Comparison of ENCODE assay signal across 7 mouse cellular contexts in the genomic region with DNA sequence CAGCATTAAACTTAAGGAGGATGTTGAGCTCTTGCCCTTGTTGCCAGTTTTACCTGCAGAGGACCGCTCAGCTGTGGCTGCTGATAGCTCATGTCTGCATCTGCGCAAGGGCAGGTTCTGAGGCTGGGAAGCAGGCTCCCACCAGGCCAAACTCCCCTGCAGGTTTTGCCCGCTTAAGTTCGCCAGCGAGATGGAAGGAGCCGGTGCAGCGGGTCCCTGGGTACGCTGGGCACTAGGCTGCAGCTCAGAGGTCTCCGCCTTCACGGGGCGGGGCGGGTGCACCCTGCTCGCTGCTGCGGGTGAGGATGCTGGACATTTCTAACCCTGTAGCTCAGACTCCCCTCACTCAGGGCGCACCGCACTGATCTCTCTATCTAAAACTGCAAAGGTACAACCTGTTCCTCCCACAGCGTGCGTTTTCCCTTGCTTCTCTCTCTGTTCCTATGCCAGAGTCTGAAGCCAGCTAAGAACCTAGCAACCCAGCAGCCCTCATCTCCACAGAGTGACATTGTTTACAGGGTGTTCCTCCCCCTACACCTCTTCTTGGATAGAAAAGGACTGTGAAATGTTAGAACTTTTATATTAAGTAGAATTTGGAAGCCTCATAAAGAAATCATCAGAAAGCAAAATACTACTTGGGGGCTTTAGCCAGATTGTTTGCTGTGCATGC. TPM values are rescaled to one million over a fixed set of nuclear protein-coding genes. Genes with fewer than 3 reads are reported as not detected.
DNase-seq lines count a peak whose midpoint lies in the region; ATAC-seq and TF ChIP-seq lines count a peak whose summit lies in the region.

A gene (minus strand): TSS at position 207 of the 670 bp plus-strand sequence.

- peaks cover 4% of the 10 kb centered on the region; the same call in 1 of the 2 replicates for H3K4me1 ChIP-seq in thymus, adult 2 months (replicated peaks; ENCODE audit: control insufficient read depth, insufficient read depth, low read length)
- H3K4me1 ChIP-seq in hindbrain, embryonic 16.5 days (ENCODE audit: control insufficient read depth, insufficient read depth, low read depth, low read length), result peaks cover 4% of the 10 kb centered on the region
- peaks cover 26% of the 10 kb centered on the region for H3K4me1 ChIP-seq in midbrain, embryonic 13.5 days (replicated peaks)

- DNase-seq in thymus, adult 2 months, result peak; percentile 6
- DNase-seq in thymus, postnatal 10 days (ENCODE audit: low spot score in 2 of 2), result no peak
- DNase-seq in embryo, embryonic 9.5 days (ENCODE audit: extremely low spot score), result peak; percentile 28
- DNase-seq in lung, adult 18-20 months, result no peak

- no peaks in the 10 kb centered on the region for H3K9me3 ChIP-seq in hindbrain, embryonic 16.5 days (ENCODE audit: control insufficient read depth, low read length)
- no peaks in the 10 kb centered on the region for H3K9me3 ChIP-seq in midbrain, embryonic 13.5 days

- WGBS in thymus, adult 2 months, result 19% methylated on average over 18 of the region's 18 CpGs
- WGBS in hindbrain, embryonic 16.5 days, result 5% methylated on average over 18 of the region's 18 CpGs
- WGBS in midbrain, embryonic 13.5 days, result 2% methylated on average over 18 of the region's 18 CpGs

- no peak within 1 kb of the TSS for H3K4me3 ChIP-seq in thymus, adult 2 months (ENCODE audit: control insufficient read depth, insufficient read depth, low read length)
- H3K4me3 ChIP-seq in hindbrain, embryonic 16.5 days (ENCODE audit: low read length), result peak within 1 kb of the TSS; percentile 36
- peak within 1 kb of the TSS; percentile 32 for H3K4me3 ChIP-seq in midbrain, embryonic 13.5 days (replicated peaks)

- peak within 1 kb of the TSS; percentile 63 for H3K4me2 ChIP-seq in hindbrain, embryonic 16.5 days (ENCODE audit: low read length)
- H3K4me2 ChIP-seq in midbrain, embryonic 13.5 days (replicated peaks), result peak within 1 kb of the TSS; percentile 65

- ATAC-seq in hindbrain, embryonic 16.5 days, result peak; percentile 56; the same call in 1 of the 2 replicates
- ATAC-seq in midbrain, embryonic 13.5 days, result peak; percentile 75
- no peak for ATAC-seq in CD4-positive, CD25-positive, alpha-beta regulatory T cell, adult 4 months

- H3K9ac ChIP-seq in hindbrain, embryonic 16.5 days (ENCODE audit: low read depth, low read length), result peak within 1 kb of the TSS; percentile 52
- H3K9ac ChIP-seq in midbrain, embryonic 13.5 days (replicated peaks), result peak within 1 kb of the TSS; percentile 61; the same call in 1 of the 2 replicates

- no peak for TF ChIP-seq POLR2A in thymus, adult 2 months (IDR thresholded peaks at IDR 0.05; ENCODE audit: control insufficient read depth, extremely low read depth, insufficient read depth, low read length, poor library complexity)

- no peak within 1 kb of the TSS for H3K27ac ChIP-seq in thymus, adult 2 months (ENCODE audit: control insufficient read depth, insufficient read depth, low read length)
- no peak within 1 kb of the TSS for H3K27ac ChIP-seq in hindbrain, embryonic 16.5 days (ENCODE audit: low read depth, low read length)
- no peak within 1 kb of the TSS for H3K27ac ChIP-seq in midbrain, embryonic 13.5 days

- no peak for TF ChIP-seq CTCF in thymus, adult 2 months (IDR thresholded peaks at IDR 0.05; ENCODE audit: borderline replicate concordance, control insufficient read depth, extremely low read depth, insufficient read depth, low read length, poor library complexity)

- H3K36me3 ChIP-seq in thymus, adult 2 months (ENCODE audit: control insufficient read depth, insufficient read depth, low read length), result no peaks in the 10 kb centered on the region
- no peaks in the 10 kb centered on the region for H3K36me3 ChIP-seq in hindbrain, embryonic 16.5 days (ENCODE audit: control insufficient read depth, insufficient read depth, low read length)
- no peaks in the 10 kb centered on the region for H3K36me3 ChIP-seq in midbrain, embryonic 13.5 days

- H3K27me3 ChIP-seq in thymus, adult 2 months (ENCODE audit: control insufficient read depth, insufficient read depth, low read length), result no peaks in the 10 kb centered on the region; the same call in 1 of the 2 replicates
- H3K27me3 ChIP-seq in hindbrain, embryonic 16.5 days (replicated peaks; ENCODE audit: control insufficient read depth, insufficient read depth, low read length), result no peaks in the 10 kb centered on the region
- H3K27me3 ChIP-seq in midbrain, embryonic 13.5 days, result peaks cover 18% of the 10 kb centered on the region

RNA-seq across cellular contexts. Expression of the gene that starts here (rescaled TPM):
- 0.15 TPM in 1 of 2 replicates, not detected in the other for polyA plus RNA-seq in thymus, adult 2 months (2012; rRNA removed)
- polyA plus RNA-seq in hindbrain, embryonic 16.5 days (2015; fragmentation: Nextera tagmentation; extraction: Ambion mirVana), result 1.5 and 1.7 TPM in 2 replicates
- polyA plus RNA-seq in midbrain, embryonic 13.5 days (2015; fragmentation: Nextera tagmentation; extraction: Ambion mirVana), result 1.9 and 2.8 TPM in 2 replicates
- not detected for polyA plus RNA-seq in CD4-positive, CD25-positive, alpha-beta regulatory T cell, adult 4 months (2017; shearing (Covaris generic))

Comparison
In these comparisons a context has a peak if more than half of its experiments do, and no peak if none do; other contexts are left out.
1. Peak in DNase-seq in thymus, adult 2 months; RNA of the gene not detected or under 1 TPM.